Mouse (Mus musculus) liver, embryonic 14 days (tissue): ENCODE results near the gene Khdrbs1. TPM values are rescaled to one million over a fixed set of nuclear protein-coding genes. Genes with fewer than 3 reads are reported as not detected.

Experiments used
- polyA plus RNA-seq: library from polyadenylated mRNA; depleted of rRNA; stranded (reverse); fragments of >200 nt; gene quantifications from 2 replicates; pipeline ENCODE4 v1.2.3, GENCODE M21; 2012; rRNA removed

The Khdrbs1 gene
- polyA plus RNA-seq, result 13.9 and 19.8 TPM in 2 replicates

DNA sequence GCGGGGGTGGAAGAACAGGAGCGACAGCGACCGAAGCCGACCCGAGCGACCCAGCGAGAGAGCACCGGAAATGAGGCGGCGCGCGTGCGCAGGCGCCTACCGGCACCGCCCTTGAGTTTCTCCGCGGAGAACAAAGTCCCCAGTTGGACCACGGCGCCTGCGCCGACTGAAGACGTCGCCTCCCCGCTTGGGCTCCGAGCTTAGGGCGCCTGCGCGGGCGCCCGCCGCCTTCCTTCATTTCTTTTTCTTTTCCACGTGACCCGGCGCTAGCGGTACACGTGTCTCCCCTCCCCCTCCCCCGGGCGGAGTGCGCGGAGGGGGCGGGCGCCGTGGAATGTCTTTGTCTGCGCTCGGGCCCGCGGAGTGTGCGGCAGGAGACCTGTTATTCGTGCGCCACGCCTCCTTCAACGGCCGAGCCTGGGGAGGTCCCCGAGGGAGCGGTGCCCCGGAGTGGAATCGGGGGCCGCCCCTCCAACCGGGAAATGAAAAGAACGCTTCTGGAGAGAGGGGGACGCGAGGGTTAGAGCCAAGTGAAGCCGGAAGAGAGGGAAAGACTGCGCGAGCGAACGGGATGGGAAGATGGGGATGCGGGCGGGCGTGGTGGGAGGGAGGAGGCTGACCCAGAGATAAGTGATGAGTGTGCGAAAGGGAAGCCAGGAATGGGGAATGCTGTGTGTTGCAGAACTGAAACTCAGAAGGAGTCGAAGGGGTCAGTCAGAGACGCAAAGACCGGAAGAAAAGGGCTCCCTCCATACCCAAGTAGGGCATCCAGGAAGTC lies at the start of gene Khdrbs1:
TSS of gene Khdrbs1 (minus strand) at position 72 of the 778 bp plus-strand sequence.

DNA sequence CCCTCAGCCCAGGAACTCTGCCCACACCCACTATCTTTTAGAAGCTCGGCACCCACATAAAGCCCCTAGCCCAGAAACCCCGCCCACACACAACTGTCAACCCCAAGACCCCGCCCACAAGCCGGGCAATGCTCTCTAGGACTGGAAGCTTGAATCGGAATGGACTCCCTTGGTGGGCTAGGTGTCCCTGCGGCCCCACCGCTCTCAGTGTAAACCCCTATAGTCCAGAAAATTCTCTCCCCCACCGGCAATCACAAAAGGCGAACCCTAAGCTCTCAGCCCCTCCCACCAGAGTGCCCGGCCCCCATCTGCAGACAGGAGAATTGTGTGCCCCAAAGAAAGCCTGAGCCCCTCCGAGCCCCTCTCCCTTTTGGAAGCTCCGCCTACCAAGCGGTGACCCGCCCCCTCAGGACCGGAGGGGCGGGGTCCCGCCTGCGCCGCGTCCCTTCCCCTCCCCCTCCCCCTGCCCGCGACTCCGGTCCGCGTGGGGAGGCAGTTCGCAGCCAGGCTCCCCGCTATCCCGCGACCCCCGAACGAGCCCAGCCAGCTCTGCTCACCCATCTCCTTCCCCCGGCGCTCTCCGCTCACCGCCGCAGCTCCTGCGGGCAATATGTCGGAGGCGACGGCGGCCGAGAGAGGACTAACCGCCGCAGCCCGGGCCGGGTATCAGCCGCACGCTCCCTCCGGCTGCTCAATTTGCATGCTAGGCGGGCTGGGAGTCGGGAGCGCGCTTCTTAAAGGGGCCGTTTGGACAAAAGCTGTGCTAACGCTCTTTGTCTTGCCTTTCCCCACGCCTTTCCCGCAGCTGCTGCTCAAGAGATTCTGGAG lies 45.7 kb downstream of the Khdrbs1 start, which contains the start of gene Tmem39b:
TSS of gene Tmem39b (minus strand) at position 681 of the 828 bp plus-strand sequence.

DNA sequence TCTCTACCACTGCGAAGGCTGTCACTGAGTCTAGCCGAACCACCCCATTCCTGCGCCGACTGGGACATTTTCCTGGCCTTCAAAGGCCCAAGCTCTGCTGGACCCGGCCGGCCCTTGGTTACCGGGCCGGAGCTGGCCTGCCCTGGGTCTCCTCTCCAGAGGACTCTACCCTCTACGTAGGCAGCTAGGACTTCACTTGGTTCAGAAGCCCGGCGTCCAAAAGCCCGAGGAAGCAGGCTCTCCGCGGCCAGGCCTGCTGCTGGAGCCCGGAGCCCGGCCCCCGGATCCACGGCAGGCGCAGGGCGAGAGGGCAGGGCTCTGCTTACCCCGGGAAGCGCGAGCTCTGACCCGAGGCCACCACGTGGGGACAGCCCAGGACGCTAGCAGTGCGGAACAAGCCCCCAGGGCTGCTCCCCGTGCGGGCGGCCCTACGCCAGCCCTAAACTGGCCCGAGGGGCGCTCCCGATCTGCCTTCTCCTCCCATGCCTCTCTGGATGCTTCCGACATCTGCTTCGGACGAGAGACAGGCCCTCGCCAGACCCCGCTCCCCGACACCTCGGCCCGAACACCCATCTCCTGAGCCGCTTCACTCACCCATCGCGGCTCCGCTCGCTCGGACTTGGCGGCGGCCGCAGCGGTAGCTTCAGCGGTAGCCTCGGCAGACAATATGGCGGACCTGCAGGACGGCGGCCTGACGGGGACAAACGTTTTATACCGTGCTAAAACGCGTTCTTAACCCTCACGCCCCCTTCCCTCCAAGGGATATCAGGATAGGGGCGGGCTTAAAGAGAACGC lies 69.8 kb downstream of the Khdrbs1 start, which contains the start of gene Kpna6:
TSS of gene Kpna6 (minus strand) at position 685 of the 795 bp plus-strand sequence.

Other genes with a start within 250 kb of the Khdrbs1 start
- 33.7 and 37.5 TPM in 2 replicates for gene Marcksl1, start 228.7 kb downstream of the Khdrbs1 start, polyA plus RNA-seq
- gene Hdac1, start 199.6 kb downstream of the Khdrbs1 start, polyA plus RNA-seq, result 75.0 and 86.9 TPM in 2 replicates
- gene Lck, start 168.7 kb downstream of the Khdrbs1 start, polyA plus RNA-seq, result 3.2 and 3.7 TPM in 2 replicates
- gene Fam167b, start 163.8 kb downstream of the Khdrbs1 start, polyA plus RNA-seq, result 6.9 and 7.3 TPM in 2 replicates
- 202 and 237 TPM in 2 replicates for gene Eif3i, start 141.7 kb downstream of the Khdrbs1 start, polyA plus RNA-seq
- 78.8 and 89.5 TPM in 2 replicates for gene Tmem234, start 141.6 kb downstream of the Khdrbs1 start, polyA plus RNA-seq
- gene Dcdc2b, start 128.0 kb downstream of the Khdrbs1 start, polyA plus RNA-seq, result 0.07 and 0.20 TPM in 2 replicates
- 8.3 and 8.4 TPM in 2 replicates for gene Iqcc, start 123.2 kb downstream of the Khdrbs1 start, polyA plus RNA-seq
- 12.6 and 13.1 TPM in 2 replicates for gene Ccdc28b, start 118.4 kb downstream of the Khdrbs1 start, polyA plus RNA-seq
- gene Txlna, start 101.2 kb downstream of the Khdrbs1 start, polyA plus RNA-seq, result 15.6 and 18.5 TPM in 2 replicates
- gene Kpna6, start 69.5 kb downstream of the Khdrbs1 start, polyA plus RNA-seq, result 9.8 and 11.6 TPM in 2 replicates
- gene Tmem39b, start 45.5 kb downstream of the Khdrbs1 start, polyA plus RNA-seq, result 7.4 and 8.6 TPM in 2 replicates
- gene Ptp4a2, start 68.9 kb upstream of the Khdrbs1 start, polyA plus RNA-seq, result 41.3 and 49.6 TPM in 2 replicates
- gene Spocd1, start 186.9 kb upstream of the Khdrbs1 start, polyA plus RNA-seq, result 0.01 TPM in 1 of 2 replicates, not detected in the other
- gene Adgrb2, start 242.6 kb upstream of the Khdrbs1 start, polyA plus RNA-seq, result 0.16 and 0.66 TPM in 2 replicates